Mouse (Mus musculus): ENCODE results near the gene Tmem53.

GRCm38 (mm10) chr4:117276281-117276711 is 24.5 kb downstream of the Tmem53 start:
- TF ChIP-seq MAFK (IDR thresholded peaks at IDR 0.05; ENCODE audit: insufficient read depth, low read depth, low read length) (no peak), HCFC1 (IDR thresholded peaks at IDR 0.05; ENCODE audit: borderline replicate concordance, insufficient read depth, low read length) (no peak), CHD2 (IDR thresholded peaks at IDR 0.05; ENCODE audit: low read depth, low read length) (no peak), ZC3H11A (IDR thresholded peaks at IDR 0.05; ENCODE audit: borderline replicate concordance, low read depth, low read length) (no peak)

All from ES-E14 (cell line).